Mouse (Mus musculus): ENCODE data around the gene Naa20.

GRCm38 (mm10) chr2:145873953-145874352 is 27.9 kb upstream of the Naa20 start:
- no peak for TF ChIP-seq POLR2A (IDR thresholded peaks at IDR 0.05; ENCODE audit: low read depth, low read length)
- TF ChIP-seq CTCF (IDR thresholded peaks at IDR 0.05; ENCODE audit: borderline replicate concordance, insufficient read depth, low read length), result no peak

Measured in embryonic fibroblast, embryonic 13.5 days (primary cell).